Mouse (Mus musculus) cerebellum, adult 18-20 months (tissue): Measurements from ENCODE around the gene Lta.

ENCODE experiments used
- DNase-seq, 2 experiments: peaks; one replicate each; pipeline ENCODE4 v3.0.0; 2021

Gene Lta

DNA sequence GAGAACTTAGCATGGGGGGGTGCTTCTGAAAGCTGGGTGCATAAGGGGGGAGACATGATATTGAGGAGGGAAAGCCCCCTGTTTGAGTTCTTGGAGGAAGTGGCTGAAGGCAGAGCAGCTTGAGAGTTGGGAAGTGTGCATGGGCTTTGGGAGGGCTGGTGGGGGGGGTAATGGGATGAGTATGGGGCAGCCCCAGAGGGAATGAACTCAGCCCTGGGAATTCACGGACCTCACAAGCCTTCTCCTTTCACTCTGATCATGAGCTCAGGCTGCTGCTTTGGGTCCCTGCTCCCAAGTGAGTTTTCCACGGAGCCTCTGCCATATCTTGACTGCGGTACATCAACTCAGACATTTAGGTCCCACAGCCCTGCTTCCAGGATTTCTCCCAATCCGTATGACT is 2.7 kb downstream of the Lta start:
- DNase-seq = no peak

DNA sequence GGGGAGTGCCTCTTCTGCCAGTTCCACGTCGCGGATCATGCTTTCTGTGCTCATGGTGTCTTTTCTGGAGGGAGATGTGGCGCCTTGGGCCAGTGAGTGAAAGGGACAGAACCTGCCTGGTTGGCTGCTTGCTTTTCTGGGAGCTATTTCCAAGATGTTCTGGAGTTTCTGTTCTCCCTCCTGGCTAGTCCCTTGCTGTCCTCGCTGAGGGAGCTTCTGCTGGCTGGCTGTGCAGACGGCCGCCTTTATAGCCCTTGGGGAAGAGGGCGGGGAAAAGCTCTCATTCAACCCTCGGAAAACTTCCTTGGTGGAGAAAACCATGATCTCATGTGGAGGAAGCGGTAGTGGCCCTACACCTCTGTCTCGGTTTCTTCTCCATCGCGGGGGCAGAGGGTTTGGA is 3.4 kb downstream of the Lta start, which contains the start of gene Tnf:
TSS of gene Tnf (minus strand) at position 221 of the 400 bp plus-strand sequence.
- DNase-seq = no peak

DNA sequence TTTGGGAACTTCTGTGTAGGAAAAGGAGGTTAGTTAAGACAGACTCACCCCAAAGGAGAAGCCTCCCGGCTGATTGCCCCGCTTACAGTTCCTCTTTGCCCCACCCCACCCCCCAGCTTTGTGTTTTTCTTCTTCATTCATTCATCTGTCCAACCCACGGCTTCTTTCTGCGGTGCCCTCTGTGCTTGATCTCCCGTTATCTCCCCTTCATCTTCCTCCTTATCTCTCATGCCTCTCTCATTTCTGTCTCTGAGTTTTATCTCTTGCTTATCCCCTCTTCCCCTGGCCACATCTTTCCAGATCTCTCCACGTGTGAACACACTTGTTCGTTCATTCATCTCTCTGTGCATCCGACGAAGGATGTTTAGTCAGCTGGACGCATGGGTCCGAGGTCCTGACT is 4.0 kb downstream of the Lta start:
- DNase-seq = no peak

DNA sequence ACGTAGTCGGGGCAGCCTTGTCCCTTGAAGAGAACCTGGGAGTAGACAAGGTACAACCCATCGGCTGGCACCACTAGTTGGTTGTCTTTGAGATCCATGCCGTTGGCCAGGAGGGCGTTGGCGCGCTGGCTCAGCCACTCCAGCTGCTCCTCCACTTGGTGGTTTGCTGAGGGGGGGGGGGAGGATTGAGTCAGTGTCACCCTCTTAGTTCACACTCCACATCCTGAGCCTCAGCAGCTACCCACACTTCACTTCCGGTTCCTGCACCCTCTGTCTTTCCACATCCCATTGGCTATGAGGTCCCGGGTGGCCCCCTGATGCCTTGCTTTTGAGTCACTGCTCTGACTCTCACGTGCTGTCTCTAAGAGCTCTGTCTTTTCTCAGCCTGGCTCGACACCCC is 4.8 kb downstream of the Lta start:
- no peak for DNase-seq

DNA sequence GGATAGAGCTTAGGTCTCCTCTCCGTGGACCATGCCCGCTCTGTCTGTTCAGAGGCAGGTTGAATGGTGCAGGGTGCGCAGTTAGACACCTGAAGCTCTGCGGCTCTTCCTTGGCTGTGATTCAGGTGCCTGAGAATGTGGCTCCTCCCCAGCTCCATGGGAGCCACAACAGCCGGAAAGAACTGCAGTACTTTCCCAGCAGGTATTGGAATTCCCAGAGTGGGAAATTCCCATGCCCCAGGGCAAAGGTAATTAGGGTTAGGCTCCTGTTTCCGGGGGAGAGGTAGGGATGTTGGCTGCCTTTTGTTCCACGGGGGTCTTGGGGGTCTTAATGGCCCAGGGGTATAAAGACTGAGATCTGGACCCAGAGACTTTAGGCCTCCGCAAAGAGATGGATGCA is 6.2 kb downstream of the Lta start:
- no peak for DNase-seq

DNA sequence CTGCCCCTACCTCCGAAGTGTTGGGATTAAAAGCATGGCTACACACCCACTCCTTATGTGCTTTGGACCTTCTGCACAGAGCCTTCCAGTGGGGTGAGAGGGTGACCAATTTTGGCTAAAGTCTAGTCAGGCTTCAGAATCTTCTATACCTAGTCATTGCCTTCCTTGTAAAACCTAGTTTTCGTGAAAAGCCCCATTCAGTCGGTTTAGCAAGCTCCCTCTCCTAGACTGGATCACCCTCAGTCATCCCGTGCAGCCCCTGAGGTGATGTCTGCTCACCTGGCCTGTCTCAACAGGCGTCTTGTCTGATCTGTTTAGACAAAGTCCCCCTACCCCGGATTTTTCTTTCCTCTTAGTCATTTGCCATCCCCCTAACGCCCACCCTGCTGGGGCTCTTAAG is 7.1 kb downstream of the Lta start:
- DNase-seq = no peak

DNA sequence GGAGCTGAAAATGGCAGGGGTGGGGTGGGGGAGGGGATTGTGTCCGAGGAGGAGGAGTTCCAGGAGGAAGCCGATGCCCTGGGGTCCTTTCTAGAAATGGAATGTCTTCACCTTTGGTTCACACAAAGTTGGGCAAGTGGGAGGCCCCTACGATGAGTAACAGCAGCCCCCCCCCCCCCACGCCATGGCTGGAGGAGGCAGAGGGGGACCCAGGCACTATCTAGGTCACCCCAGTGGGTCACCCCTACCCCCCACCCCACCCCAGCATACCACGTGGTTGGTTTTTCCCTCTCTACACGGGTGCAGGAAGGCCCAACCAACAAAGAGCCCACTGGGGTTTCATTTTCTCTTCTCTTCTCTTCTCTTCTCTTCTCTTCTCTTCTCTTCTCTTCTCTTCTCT is 8.0 kb downstream of the Lta start:
- no peak for DNase-seq

DNA sequence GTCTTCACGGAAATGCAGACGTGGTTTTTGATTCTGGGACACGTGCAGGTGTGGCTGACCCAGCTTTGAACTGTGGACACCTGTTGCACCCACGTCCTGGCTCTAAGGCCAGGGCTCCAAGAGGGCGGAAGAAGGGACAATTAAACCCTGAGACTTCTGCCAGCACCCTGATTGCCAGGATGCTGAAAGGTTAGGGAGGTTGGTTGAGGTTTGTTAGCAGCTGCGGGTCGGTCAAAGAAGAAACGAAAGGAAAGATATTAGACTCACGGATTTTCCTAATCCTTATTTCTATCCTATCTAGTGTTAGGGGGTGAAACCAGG is 8.9 kb downstream of the Lta start:
- no peak for DNase-seq

DNA sequence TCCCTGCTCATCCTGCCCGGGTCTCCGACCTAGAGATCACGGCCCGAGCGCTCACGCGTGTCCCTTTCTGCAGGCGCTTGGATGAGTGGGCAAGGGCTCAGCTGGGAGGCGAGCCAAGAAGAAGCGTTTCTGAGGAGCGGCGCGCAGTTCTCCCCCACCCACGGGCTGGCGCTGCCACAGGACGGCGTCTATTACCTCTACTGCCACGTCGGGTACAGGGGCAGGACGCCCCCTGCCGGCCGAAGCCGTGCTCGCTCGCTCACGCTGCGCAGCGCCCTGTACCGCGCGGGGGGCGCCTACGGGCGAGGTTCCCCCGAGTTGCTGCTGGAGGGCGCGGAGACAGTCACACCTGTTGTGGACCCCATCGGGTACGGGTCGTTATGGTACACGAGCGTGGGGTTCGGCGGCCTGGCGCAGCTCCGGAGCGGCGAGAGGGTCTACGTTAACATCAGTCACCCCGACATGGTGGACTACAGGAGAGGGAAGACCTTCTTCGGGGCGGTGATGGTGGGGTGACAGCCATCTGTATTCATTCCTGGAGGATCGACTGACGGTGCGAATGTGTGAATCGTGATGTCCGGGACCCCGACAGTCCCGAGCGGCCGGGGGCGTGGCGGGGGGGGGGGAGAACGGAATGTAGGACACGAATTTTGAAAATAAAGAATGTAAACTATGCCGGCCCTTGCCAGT is 9.4 kb downstream of the Lta start:
- peak; percentile 49 to 66 for DNase-seq

DNA sequence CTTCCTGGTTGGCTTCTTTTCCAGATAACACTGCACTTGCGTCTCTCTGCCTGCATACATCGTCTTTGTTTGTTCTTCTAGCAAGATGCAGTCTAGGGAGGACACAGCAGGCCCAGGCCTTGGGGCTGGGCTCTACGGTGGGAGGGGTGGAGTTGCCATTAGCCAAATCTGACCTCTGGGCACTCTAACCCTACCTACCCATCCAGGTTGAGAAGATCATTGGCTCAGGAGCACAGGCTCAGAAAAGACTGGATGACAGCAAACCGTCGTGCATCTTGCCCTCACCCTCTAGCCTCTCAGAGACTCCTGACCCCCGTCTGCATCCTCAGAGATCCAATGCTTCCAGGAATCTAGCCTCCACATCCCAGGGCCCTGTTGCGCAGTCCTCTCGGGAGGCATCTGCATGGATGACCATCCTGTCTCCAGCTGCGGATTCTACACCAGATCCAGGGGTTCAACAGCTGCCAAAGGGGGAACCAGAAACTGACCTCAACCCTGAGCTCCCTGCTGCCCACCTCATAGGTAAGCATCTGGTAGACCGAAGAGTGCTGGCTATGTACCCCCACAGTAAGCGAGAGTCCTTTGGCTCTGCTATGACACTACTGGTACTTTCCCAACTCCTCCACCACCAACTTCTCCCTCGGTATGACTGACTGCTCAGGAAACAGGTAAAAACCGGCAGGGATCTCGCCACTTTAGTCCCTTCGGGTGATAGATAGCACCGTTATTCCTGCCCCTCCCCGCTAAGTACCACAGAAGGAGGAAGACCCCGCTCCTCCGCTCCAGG is 10.1 kb downstream of the Lta start:
- no peak for DNase-seq

DNA sequence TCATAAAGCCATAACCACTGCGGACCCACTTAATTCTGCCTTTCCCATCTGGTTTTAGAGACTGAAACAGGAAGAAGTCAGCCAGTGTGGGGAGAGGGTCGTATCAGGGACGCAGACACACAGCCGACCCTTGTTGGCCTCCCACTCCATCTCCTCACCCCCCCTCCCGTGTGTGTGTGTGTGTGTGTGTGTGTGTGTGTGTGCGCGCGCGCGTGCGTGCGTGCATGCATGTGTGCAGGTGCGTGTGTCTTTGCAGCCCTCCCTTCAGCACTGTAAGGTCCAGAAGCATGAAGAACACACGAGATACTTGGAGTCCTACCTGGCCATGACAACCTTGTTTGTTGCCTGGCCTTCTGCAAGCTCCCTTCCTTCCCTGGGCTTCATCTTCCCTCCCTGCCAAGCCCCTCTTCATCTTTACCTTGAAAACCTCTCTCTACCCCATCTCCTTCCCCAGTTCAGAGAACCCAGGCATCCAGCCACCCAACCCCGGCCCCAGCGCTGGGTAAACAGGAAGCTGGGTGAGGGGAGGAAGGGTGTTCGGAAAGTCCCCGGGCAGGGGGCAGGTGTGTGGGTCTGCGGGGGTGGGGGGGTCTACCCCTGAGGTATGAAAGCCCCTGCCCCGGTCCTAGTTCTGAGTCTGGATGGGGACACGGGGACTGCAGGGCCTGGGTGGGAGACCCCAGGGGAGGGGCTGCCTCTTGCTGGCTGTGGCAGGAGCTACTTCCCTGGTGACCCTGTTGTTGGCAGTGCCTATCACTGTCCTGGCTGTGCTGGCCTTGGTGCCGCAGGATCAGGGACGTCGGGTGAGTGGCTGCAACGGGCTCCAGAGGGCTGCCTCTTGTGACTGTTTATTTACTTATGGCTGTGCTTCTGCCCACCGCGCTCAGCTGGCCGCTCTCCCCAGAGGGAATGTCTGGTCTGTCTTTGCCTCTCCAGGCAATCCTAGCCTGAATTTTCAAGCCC is 11.0 kb downstream of the Lta start, which contains the start of gene Ltb:
TSS of gene Ltb (plus strand) at position 559 of the 963 bp plus-strand sequence.
- DNase-seq = no peak

DNA sequence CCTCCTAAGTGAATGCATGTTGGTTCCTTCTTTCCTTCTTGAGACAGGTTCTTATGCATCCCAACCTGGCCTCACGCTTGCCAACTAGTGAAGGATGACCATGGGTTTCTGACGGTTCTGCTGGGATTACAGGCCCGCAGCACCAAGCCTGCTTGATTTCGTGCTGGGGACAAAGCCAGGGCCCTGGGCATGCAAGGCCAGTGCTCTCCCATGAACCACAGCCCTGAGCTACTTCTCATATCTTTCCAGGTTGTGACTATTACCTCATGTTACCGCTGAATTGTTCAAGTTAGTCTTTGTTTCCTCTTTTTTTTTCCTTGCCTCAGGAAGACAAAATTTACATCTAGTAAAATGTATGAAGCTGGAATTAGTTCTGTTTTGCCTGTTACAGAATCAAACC is 12.2 kb downstream of the Lta start:
- DNase-seq = no peak

DNA sequence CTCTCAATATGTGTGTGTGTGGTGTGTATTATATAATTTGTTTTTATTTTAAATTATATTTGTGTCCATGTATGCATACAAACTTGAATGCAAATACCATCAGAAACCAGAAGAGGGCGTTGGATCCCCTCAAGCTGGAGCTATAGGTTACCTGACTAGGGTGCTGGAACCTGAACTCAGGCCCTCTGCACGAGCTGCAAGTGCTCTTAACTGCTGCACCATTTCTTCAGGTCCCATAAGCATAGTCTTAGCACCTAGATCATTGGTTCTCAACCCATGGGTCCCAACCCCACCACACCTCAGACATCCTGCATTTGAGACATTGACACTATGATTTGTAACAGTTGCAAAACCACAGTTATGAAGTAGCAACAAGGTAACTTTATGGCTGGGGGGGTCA is 13.4 kb downstream of the Lta start:
- no peak for DNase-seq

DNA sequence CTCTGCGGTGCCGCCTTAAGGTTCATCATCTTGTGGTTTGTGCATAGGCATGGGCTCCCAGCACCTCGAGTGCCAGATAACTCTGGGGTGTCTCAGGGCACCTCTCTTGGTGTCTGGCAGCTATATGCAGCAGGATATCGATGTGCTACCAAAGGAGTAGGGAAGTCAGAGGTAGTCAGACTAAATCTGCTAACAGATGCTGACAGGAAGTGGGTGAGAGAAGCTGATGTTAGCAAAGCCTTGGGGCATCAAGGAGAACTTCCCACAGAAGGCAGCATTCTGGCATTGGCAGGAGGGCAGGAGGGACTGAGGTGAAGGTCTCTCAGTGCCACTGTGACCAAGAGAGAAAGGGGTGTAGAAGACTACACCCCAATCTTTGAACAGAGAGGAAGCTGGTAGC is 15.1 kb downstream of the Lta start:
- DNase-seq = no peak

DNA sequence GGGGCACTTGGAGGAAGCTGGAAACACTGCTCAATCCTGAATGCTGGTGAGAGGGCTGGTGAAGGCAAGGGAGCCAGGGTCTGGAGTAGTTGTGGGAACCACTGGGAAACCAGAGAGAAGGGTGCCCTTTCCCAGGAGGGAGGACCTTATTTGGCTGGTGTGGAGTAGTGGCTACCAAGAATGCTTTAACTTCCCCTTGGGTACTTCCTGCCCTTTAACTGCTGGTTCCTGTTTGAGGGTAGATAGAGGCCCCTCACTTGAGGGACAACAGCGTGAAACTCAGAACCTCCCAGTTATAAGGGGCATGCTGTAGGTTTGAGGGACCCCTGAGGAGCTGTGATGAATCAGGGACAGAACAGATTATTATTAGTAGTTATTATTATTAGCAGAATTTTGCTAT is 16.0 kb downstream of the Lta start:
- DNase-seq = no peak

DNA sequence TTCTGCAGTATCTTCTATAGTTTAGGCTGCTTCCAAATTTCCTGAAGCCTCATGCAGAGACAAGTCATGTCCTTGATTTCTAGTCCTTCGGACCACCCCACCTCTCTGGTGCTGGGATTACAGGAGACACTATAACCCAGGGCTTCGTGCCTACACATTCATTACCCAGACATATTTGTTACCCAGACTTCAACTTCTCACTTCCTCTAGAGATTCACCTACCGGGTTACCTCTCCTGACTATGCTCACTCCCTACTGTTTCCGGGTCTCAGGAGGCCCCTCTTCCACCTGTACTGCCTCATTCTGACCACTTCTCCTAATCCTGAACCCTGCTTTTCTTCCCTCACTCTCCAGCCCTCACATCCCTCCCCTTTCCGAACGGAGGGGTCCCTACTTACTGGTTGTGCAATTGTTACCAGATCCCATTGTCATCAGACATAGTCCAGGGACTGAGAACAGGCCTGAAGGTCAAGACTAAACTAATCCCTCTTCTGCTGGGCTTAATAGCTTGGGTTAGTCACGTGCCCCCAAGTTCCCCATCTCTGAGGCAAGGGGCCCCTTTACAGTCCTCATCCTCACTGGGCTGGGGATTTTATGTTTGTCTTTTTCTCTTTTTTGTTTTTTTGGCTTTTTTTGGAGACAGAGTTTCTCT is 17.1 kb downstream of the Lta start, which contains the start of gene Lst1:
TSS of gene Lst1 (minus strand) at position 481 of the 652 bp plus-strand sequence.
- no peak for DNase-seq

DNA sequence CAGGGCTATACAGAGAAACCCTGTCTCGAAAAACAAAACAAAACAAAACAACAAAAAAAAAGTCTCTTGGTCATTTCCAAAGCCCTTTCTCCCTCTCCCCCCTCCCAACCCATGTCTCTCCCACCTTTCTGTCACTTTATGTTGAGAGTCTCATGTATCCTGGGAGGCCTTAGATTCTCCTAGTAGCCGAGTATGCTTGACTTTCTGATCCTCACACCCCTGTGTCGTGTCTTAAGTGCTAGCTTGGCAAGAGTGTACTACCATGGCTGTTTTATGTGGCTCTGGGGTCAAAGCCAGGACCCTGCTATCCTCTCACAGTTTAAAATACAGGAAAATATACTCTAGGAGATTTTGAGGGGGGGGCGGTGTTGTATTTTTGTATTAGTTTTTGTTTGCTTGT is 17.8 kb downstream of the Lta start:
- no peak for DNase-seq

DNA sequence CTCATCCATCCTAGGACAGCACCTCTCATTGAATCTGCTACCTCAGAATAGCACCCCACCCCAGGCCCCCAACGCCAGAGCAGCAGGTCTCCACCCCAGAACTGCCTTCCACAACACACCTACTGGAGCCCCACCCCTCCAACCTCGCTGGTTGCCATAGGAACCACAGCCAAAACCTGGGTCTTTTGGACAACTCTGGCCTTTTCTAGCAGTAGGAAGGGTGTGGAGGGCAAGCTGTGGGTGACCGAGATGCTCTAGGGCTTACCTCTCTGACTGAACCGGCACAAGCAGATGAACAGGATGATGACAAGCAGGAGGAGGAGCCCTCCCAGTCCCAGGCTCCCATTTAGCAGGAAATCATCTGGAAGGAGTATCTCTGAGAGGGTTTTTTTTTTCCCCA is 18.5 kb downstream of the Lta start:
- DNase-seq = no peak

DNA sequence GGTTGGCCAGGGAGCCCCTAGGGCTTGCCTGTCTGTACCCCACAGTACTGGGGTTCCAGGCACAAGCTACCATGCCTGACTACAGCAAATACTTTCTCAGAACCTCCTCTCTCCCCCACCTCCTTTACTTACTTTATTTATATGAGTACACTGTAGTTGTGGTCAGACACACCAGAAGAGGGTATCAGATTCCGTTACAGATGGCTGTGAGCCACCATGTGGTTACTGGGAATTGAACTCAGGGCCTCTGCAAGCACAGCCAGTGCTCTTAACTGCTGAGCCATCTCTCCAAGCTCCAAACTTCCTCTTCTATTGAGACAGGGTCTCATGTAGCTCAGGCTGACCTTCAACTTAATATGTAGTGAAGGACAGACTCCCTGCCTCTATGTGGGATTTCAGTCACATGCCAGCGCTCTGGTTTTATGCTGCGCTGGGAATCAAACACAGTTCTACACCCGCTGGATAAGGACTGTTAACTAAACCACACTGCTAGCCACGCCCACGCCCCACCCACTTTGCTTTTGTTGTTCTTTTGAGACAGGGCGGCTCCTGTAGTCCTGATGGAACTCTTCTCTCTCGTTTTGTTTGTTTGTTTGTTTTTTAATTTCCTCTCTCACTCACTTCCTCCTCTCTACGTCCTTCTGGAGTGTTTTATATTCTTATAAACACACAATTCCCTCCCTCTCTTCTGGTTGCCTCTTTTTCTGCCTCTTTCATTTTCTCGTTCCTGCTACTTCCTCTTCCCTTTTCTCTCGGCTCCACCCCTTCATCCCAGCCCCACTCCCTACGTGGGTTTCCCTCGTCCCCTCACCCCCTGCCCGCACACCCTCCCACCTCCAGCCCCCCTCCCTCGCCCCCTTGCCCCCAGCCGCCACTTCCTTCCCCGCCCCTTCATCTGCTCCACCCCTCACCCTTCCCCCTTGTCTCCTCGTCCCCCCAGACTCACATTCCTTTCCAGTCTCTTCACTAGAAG is 19.2 kb downstream of the Lta start:
- no peak for DNase-seq

DNA sequence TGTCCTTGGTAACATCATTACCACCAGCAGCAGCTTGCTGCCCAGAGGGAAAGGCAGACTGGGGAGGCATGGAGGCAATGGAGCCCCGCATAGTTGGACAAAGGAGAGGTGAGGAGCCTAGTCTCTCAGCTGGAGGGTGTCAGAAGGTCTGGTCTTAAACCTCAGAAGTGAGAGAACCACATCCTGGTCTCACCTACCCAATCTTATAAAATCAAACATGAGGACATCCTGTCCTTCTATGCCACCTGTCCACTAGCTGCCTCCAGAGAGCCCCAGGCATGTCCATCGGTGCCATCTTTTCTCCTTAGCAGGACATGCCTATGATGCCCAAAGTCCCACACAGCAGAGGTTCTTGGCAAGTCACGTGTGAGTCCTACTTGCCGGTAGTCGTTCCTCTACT is 25.1 kb downstream of the Lta start:
- no peak for DNase-seq

DNA sequence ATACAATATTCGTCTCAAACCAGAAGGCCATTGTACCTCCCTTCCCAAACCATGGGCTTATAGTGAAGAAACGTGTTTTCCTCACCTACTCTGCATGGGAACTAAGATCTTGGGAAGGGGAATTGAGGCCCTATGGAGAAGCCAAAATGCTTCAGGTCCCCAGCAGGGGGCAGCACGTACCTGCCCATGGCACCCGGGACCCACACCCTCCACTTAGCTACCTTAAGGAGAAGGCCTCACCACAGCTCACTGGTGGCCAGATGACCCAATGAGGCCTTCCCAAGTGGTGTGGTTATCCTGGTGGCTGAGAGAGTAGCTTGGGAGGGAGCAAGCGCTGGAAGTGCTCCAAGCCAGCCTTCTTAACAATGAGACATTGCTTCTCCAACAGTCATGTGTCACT is 26.6 kb downstream of the Lta start:
- peak in 1 of 2 experiments; percentile 35 for DNase-seq

DNA sequence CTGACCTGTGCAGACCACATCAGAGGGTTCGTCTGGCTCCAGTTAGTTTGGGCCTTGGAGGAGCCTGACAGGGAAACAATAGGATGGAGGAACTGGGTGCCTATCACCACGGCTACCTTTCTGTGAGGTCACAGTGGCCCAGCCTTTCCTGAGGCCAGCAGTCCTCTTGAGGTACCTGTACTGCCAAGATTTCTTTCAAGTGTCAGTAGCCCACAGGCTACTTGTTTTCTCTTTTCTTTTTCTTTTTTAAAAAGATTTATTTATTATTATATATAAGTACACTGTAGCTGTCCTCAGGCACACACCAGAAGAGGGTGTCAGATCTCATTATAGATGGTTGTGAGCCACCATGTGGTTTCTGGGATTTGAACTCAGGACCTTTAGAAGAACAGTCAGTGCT is 29.2 kb downstream of the Lta start, which contains the start of gene Aif1:
TSS of gene Aif1 (minus strand) at position 101 of the 400 bp plus-strand sequence.
- no peak for DNase-seq
